Mouse (Mus musculus) MEL (cell line): Measurements from ENCODE around the gene Klf6.

Experiments
- BHLHE40 ChIP-seq: IDR thresholded peaks from 2 replicates; pipeline ENCODE4 v1.6.1; 2012; ENCODE audit warnings: low read depth, mild to moderate bottlenecking, inconsistent platforms, low read length, improper control_type of control experiment, borderline replicate concordance
- CHD1 ChIP-seq: IDR thresholded peaks from 2 replicates; pipeline ENCODE4 v1.6.1; 2012; ENCODE audit warnings: low read depth, mild to moderate bottlenecking, inconsistent platforms, low read length, improper control_type of control experiment
- CTCF ChIP-seq, 3 experiments: IDR thresholded peaks in 2 of 3; conservative IDR thresholded peaks in 1 of 3; 2 replicates each; pipeline ENCODE4 v1.5.1; 2011 to 2012; ENCODE audit warnings: low read length in 3 of 3, low read depth in 2 of 3, mild to moderate bottlenecking in 2 of 3, improper control_type of control experiment in 1 of 3, inconsistent platforms in 1 of 3, mixed read lengths in 1 of 3, moderate library complexity in 1 of 3; ENCODE audit not compliant: control insufficient read depth in 1 of 3, insufficient read depth in 1 of 3, poor library complexity in 1 of 3, severe bottlenecking in 1 of 3
- ETS1 ChIP-seq: IDR thresholded peaks from 2 replicates; pipeline ENCODE4 v1.6.1; 2012; ENCODE audit warnings: low read depth, mild to moderate bottlenecking, inconsistent platforms, low read length, improper control_type of control experiment, moderate library complexity
- GABPA ChIP-seq: IDR thresholded peaks from 2 replicates; pipeline ENCODE4 v1.6.1; 2012; ENCODE audit warnings: low read depth, mild to moderate bottlenecking, inconsistent platforms, low read length, improper control_type of control experiment, moderate library complexity
- GATA1 ChIP-seq: IDR thresholded peaks from 2 replicates; pipeline ENCODE4 v1.6.1; 2011; ENCODE audit warnings: low read depth, low read length, improper control_type of control experiment
- JUND ChIP-seq: IDR thresholded peaks from 2 replicates; pipeline ENCODE4 v1.6.1; 2011; ENCODE audit warnings: low read depth, mild to moderate bottlenecking, improper control_type of control experiment, low read length
- NELFE ChIP-seq: IDR thresholded peaks from 2 replicates; pipeline ENCODE4 v1.6.1; 2011; ENCODE audit warnings: low read depth, low read length, improper control_type of control experiment
- POLR2A ChIP-seq, 2 experiments: IDR thresholded peaks; 2 replicates each; pipeline ENCODE4 v1.6.1; 2011 to 2012; ENCODE audit warnings: low read length in 2 of 2, mild to moderate bottlenecking in 2 of 2, control low read depth in 1 of 2, improper control_type of control experiment in 1 of 2, low read depth in 1 of 2, moderate library complexity in 1 of 2; ENCODE audit not compliant: control insufficient read depth in 1 of 2, insufficient read depth in 1 of 2, poor library complexity in 1 of 2
- POLR2AphosphoS5 ChIP-seq: IDR thresholded peaks from 2 replicates; pipeline ENCODE4 v1.6.1; 2012; ENCODE audit warnings: low read depth, borderline replicate concordance, mild to moderate bottlenecking, inconsistent platforms, low read length, moderate library complexity, mixed read lengths
- SMC3 ChIP-seq: IDR thresholded peaks from 2 replicates; pipeline ENCODE4 v1.6.1; 2011; ENCODE audit warnings: low read depth, low read length, improper control_type of control experiment
- TCF12 ChIP-seq: IDR thresholded peaks from 2 replicates; pipeline ENCODE4 v1.6.1; 2014; ENCODE audit warnings: low read depth, mild to moderate bottlenecking, inconsistent platforms, low read length, improper control_type of control experiment, moderate library complexity
- USF1 ChIP-seq: IDR thresholded peaks from 2 replicates; pipeline ENCODE4 v1.6.1; 2014; ENCODE audit warnings: low read depth, mild to moderate bottlenecking, inconsistent platforms, low read length, improper control_type of control experiment, moderate library complexity
- ZMIZ1 ChIP-seq: IDR thresholded peaks from 2 replicates; pipeline ENCODE4 v1.6.1; 2012; ENCODE audit warnings: low read depth, mild to moderate bottlenecking, inconsistent platforms, low read length, improper control_type of control experiment, moderate library complexity

DNA sequence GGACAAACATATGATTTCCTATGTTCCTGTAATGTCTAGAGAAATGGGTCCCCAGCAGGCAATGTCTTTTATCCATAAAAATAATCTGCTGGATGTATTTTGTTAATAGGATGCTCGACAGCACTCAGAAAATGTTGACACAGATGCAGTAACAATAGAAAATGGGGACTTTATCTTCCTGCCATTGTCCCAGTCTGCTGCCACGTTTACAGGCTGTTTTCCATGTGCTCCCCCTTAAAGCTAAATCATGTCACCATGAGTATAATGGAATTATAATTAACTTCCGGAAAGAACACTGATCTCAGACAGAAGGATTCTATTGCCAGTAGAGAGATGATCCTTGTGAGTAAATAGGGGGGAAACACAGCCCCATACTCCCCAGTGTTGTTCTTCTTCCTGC is 42.1 kb upstream of the Klf6 start:
- TF ChIP-seq NELFE (no peak), POLR2A (IDR thresholded peaks at IDR 0.05; ENCODE audit: control insufficient read depth in 1 of 2, insufficient read depth in 1 of 2, low read depth in 1 of 2, low read length in 2 of 2, poor library complexity in 1 of 2) (no peak), ETS1 (no peak), CTCF (IDR thresholded peaks at IDR 0.05 in 2 of 3, conservative IDR thresholded peaks at IDR 0.05 in 1 of 3; ENCODE audit: control insufficient read depth in 1 of 3, insufficient read depth in 1 of 3, low read depth in 2 of 3, low read length in 3 of 3, poor library complexity in 1 of 3, severe bottlenecking in 1 of 3) (no peak), GABPA (no peak), USF1 (no peak), ZMIZ1 (no peak), TCF12 (no peak), BHLHE40 (no peak), SMC3 (no peak), POLR2AphosphoS5 (no peak), JUND (no peak), CHD1 (no peak), GATA1 (no peak)
